8 mouse cellular contexts compared by ENCODE assay signal in the genomic region with DNA sequence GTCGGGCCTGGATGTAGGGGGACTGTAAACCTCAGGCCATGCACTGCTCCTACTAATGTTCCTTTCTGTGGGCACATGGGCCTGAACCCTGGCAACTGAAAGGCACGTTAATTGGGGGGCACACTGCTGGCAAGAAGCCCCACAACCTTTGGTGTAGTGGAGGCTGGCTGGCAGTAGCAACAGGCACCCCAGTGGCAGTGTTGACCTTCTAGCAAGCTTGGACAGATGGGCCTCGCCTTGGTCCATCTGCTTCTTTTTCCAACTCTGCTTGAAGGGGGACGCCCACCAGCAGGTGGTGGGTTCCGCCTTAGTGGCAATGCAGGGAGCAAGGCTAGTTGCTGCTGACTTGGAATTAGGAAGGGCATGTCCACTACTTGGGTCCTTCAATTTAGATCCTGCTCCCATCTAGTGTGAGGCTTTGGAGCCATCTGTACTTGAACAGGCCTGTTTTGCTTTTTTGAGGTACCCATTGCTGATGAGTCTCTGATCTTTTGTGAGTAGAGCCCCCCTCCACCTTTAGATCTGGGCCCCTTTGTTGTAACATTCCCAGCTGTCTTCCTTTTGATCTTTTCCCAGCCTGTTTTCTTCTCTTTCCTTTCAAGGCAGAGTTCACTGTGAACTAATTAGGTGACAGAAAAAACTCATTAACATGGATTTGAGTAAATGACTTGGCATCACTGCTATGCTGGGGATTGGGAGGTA. TPM values are rescaled to one million over a fixed set of nuclear protein-coding genes. Genes with fewer than 3 reads are reported as not detected.
A peak's percentile ranks its signal among the peaks of the same experiment; 100 is the strongest.
DNase-seq lines count a peak whose midpoint lies in the region; ATAC-seq and TF ChIP-seq lines count a peak whose summit lies in the region.

No protein-coding gene starts in this region.

- H3K27me3 ChIP-seq in lung, embryonic 14.5 days (ENCODE audit: insufficient read depth, low read length), result no peaks in the 10 kb centered on the region
- no peaks in the 10 kb centered on the region for H3K27me3 ChIP-seq in forebrain, postnatal 0 days (ENCODE audit: insufficient read depth, low read length)
- H3K27me3 ChIP-seq in midbrain, embryonic 10.5 days (ENCODE audit: low read depth, poor library complexity, severe bottlenecking), result peaks cover 22% of the 10 kb centered on the region

- H3K9me3 ChIP-seq in lung, embryonic 14.5 days (ENCODE audit: low read depth, low read length), result no peaks in the 10 kb centered on the region
- H3K9me3 ChIP-seq in forebrain, postnatal 0 days (ENCODE audit: low read length), result no peaks in the 10 kb centered on the region
- H3K9me3 ChIP-seq in midbrain, embryonic 10.5 days (replicated peaks), result no peaks in the 10 kb centered on the region

- TF ChIP-seq CTCF in lung, embryonic 14.5 days (IDR thresholded peaks at IDR 0.05; ENCODE audit: low read depth), result no peak
- peak; percentile 23; the same call in 1 of the 2 replicates for TF ChIP-seq CTCF in forebrain, postnatal 0 days (IDR thresholded peaks at IDR 0.05; ENCODE audit: low read depth)

- peak overlapping the region; percentile 96 for H3K4me2 ChIP-seq in lung, embryonic 14.5 days
- peak overlapping the region; percentile 91 for H3K4me2 ChIP-seq in forebrain, postnatal 0 days (ENCODE audit: low read depth)

- peaks cover 25% of the 10 kb centered on the region for H3K4me1 ChIP-seq in lung, embryonic 14.5 days (ENCODE audit: insufficient read depth)
- peaks cover 29% of the 10 kb centered on the region for H3K4me1 ChIP-seq in forebrain, postnatal 0 days (ENCODE audit: insufficient read depth)
- peaks cover 50% of the 10 kb centered on the region for H3K4me1 ChIP-seq in midbrain, embryonic 10.5 days

- DNase-seq in lung, embryonic 14.5 days, result no peak
- DNase-seq in lung, postnatal 36 days, result no peak
- DNase-seq in cerebellum, adult 8-10 months, result peak; percentile 85
- peak; percentile 27 for DNase-seq in forebrain, postnatal 0 days
- peak; percentile 42 for DNase-seq in midbrain, embryonic 10.5 days (ENCODE audit: low spot score)
- no peak for DNase-seq in adrenal gland, adult 18-20 months (ENCODE audit: low spot score in 2 of 2)
- no peak for DNase-seq in frontal cortex, postnatal 25 days (ENCODE audit: low spot score in 2 of 2)
- DNase-seq in layer of hippocampus, postnatal 25 days (ENCODE audit: extremely low spot score in 1 of 2, low spot score in 1 of 2), result no peak

- H3K36me3 ChIP-seq in lung, embryonic 14.5 days (ENCODE audit: insufficient read depth), result no peaks in the 10 kb centered on the region
- no peaks in the 10 kb centered on the region for H3K36me3 ChIP-seq in forebrain, postnatal 0 days (ENCODE audit: insufficient read depth)
- peaks cover 34% of the 10 kb centered on the region for H3K36me3 ChIP-seq in midbrain, embryonic 10.5 days

- ATAC-seq in lung, embryonic 14.5 days (ENCODE audit: insufficient read depth), result no peak
- no peak for ATAC-seq in forebrain, postnatal 0 days

- peak overlapping the region; percentile 89 for H3K9ac ChIP-seq in lung, embryonic 14.5 days
- H3K9ac ChIP-seq in forebrain, postnatal 0 days, result peak overlapping the region; percentile 85

- WGBS in lung, embryonic 14.5 days, result 7% methylated on average over 5 of the region's 5 CpGs
- WGBS in forebrain, postnatal 0 days, result 2% methylated on average over 5 of the region's 5 CpGs
- WGBS in midbrain, embryonic 10.5 days, result 11% methylated on average over 5 of the region's 5 CpGs

- peak overlapping the region; percentile 80 for H3K4me3 ChIP-seq in lung, embryonic 14.5 days (ENCODE audit: low read depth, low read length)
- H3K4me3 ChIP-seq in forebrain, postnatal 0 days (ENCODE audit: low read depth, low read length), result peak overlapping the region; percentile 90
- peak overlapping the region; percentile 85 for H3K4me3 ChIP-seq in midbrain, embryonic 10.5 days

- peak overlapping the region; percentile 24; the same call in 1 of the 2 replicates for H3K27ac ChIP-seq in lung, embryonic 14.5 days (ENCODE audit: low read depth)
- peak overlapping the region; percentile 91; the same call in 1 of the 2 replicates for H3K27ac ChIP-seq in forebrain, postnatal 0 days (ENCODE audit: low read depth, low read length)
- H3K27ac ChIP-seq in midbrain, embryonic 10.5 days (replicated peaks), result peak overlapping the region; percentile 95

RNA-seq across cellular contexts. Expression of gene Agap3, which starts 1.5 kb away (rescaled TPM):
- 41.7 and 46.5 TPM in 2 replicates for polyA plus RNA-seq in lung, embryonic 14.5 days (2014; fragmentation: Nextera tagmentation; extraction: Ambion mirVana)
- total RNA-seq in forebrain, postnatal 0 days (2014; rRNA removed), result 270 and 296 TPM in 2 replicates
- polyA plus RNA-seq in forebrain, postnatal 0 days (2015; fragmentation: Nextera tagmentation; extraction: Ambion mirVana), result 136 and 140 TPM in 2 replicates
- polyA plus RNA-seq in midbrain, embryonic 10.5 days (2016; fragmentation: Nextera tagmentation; extraction: Ambion mirVana), result 27.6 and 31.2 TPM in 2 replicates
- 10 to 100 TPM; 79.5 to 94.0 TPM for total RNA-seq in adrenal gland, adult 18-20 months (2021)
- 100 to 1,000 TPM; 611 to 653 TPM for total RNA-seq in layer of hippocampus, postnatal 25 days (2021)

RNA-seq across cellular contexts. Expression of gene Tmub1, which starts 5.8 kb away (rescaled TPM):
- polyA plus RNA-seq in lung, embryonic 14.5 days (2014; fragmentation: Nextera tagmentation; extraction: Ambion mirVana), result 14.2 and 15.7 TPM in 2 replicates
- total RNA-seq in forebrain, postnatal 0 days (2014; rRNA removed), result 34.3 and 47.2 TPM in 2 replicates
- 54.8 and 56.7 TPM in 2 replicates for polyA plus RNA-seq in forebrain, postnatal 0 days (2015; fragmentation: Nextera tagmentation; extraction: Ambion mirVana)
- 30.9 and 32.9 TPM in 2 replicates for polyA plus RNA-seq in midbrain, embryonic 10.5 days (2016; fragmentation: Nextera tagmentation; extraction: Ambion mirVana)
- 10 to 100 TPM; 11.7 to 13.2 TPM for total RNA-seq in adrenal gland, adult 18-20 months (2021)
- total RNA-seq in layer of hippocampus, postnatal 25 days (2021), result 10 to 100 TPM; 21.2 to 27.2 TPM

RNA-seq across cellular contexts. Expression of gene Fastk, which starts 8.3 kb away (rescaled TPM):
- 91.5 and 93.1 TPM in 2 replicates for polyA plus RNA-seq in lung, embryonic 14.5 days (2014; fragmentation: Nextera tagmentation; extraction: Ambion mirVana)
- total RNA-seq in forebrain, postnatal 0 days (2014; rRNA removed), result 87.0 and 132 TPM in 2 replicates
- polyA plus RNA-seq in forebrain, postnatal 0 days (2015; fragmentation: Nextera tagmentation; extraction: Ambion mirVana), result 88.7 and 91.9 TPM in 2 replicates
- polyA plus RNA-seq in midbrain, embryonic 10.5 days (2016; fragmentation: Nextera tagmentation; extraction: Ambion mirVana), result 107 and 113 TPM in 2 replicates
- 100 to 1,000 TPM in 1 of 2 experiments, 10 to 100 TPM in 1; 94.6 to 117 TPM for total RNA-seq in adrenal gland, adult 18-20 months (2021)
- 100 to 1,000 TPM; 119 to 121 TPM for total RNA-seq in layer of hippocampus, postnatal 25 days (2021)

RNA-seq across cellular contexts. Expression of gene Slc4a2, which starts 29.8 kb away (rescaled TPM):
- polyA plus RNA-seq in lung, embryonic 14.5 days (2014; fragmentation: Nextera tagmentation; extraction: Ambion mirVana), result 29.9 and 35.5 TPM in 2 replicates
- total RNA-seq in forebrain, postnatal 0 days (2014; rRNA removed), result 21.4 and 31.9 TPM in 2 replicates
- polyA plus RNA-seq in forebrain, postnatal 0 days (2015; fragmentation: Nextera tagmentation; extraction: Ambion mirVana), result 9.7 and 13.9 TPM in 2 replicates
- polyA plus RNA-seq in midbrain, embryonic 10.5 days (2016; fragmentation: Nextera tagmentation; extraction: Ambion mirVana), result 32.9 and 33.3 TPM in 2 replicates
- 10 to 100 TPM; 49.3 to 62.3 TPM for total RNA-seq in adrenal gland, adult 18-20 months (2021)
- total RNA-seq in layer of hippocampus, postnatal 25 days (2021), result 10 to 100 TPM; 31.7 to 34.4 TPM

RNA-seq across cellular contexts. Expression of gene Cdk5, which starts 30.1 kb away (rescaled TPM):
- polyA plus RNA-seq in lung, embryonic 14.5 days (2014; fragmentation: Nextera tagmentation; extraction: Ambion mirVana), result 33.6 and 35.5 TPM in 2 replicates
- total RNA-seq in forebrain, postnatal 0 days (2014; rRNA removed), result 83.3 and 93.8 TPM in 2 replicates
- 156 and 165 TPM in 2 replicates for polyA plus RNA-seq in forebrain, postnatal 0 days (2015; fragmentation: Nextera tagmentation; extraction: Ambion mirVana)
- 49.0 and 61.6 TPM in 2 replicates for polyA plus RNA-seq in midbrain, embryonic 10.5 days (2016; fragmentation: Nextera tagmentation; extraction: Ambion mirVana)
- 10 to 100 TPM; 42.4 to 47.5 TPM for total RNA-seq in adrenal gland, adult 18-20 months (2021)
- 100 to 1,000 TPM; 126 to 130 TPM for total RNA-seq in layer of hippocampus, postnatal 25 days (2021)

Comparison
In these comparisons a context has a peak if more than half of its experiments do, and no peak if none do; other contexts are left out.
1. DNase-seq: peak in cerebellum, adult 8-10 months (single experiment), forebrain, postnatal 0 days (single experiment) and midbrain, embryonic 10.5 days (single experiment); none in lung, embryonic 14.5 days (single experiment), lung, postnatal 36 days (single experiment), adrenal gland, adult 18-20 months (0 of 2), frontal cortex, postnatal 25 days (0 of 2) and layer of hippocampus, postnatal 25 days (0 of 2).
2. H3K27ac ChIP-seq: peak in every context shown above with its lines; median percentile 95 in midbrain, embryonic 10.5 days; 91 in forebrain, postnatal 0 days; 24 in lung, embryonic 14.5 days.
3. Peak in every context shown above with its lines, with median percentiles within 50 percentile points of each other: H3K4me3 ChIP-seq.